13 mouse cellular contexts compared by ENCODE assay signal in the genomic region with DNA sequence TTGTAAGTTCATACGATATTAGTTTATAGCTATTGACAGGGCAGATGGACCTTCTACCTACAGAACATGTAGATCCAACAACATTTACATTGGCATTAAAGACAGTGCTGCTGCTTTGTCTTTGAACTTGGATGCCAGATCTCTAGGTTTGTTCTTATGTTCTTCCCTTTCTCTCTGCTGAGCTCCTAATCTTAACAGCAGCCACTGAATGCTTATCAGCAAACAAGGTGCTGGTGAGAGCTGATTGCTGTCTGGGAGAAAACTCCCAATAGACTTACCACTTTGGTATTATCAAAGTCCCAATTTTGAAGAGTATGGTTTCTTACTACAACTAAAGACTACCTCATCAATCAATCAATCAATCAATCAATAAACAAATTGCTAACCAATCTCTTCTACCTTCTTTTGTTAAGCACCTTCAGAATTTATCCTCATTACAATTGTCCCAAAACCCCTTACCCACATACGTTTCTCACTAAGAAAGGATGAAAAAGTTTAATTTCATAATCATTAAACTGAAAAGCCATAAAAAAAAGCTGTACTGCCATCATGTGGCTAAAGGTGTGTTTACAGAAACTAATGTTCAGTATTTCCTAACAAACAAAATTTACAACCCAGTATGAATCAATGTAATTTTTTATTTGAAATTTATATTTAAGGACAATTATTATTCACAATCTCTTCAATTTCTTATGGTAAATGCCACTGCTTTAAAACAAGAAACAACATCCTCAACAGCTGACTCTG. TPM values are rescaled to one million over a fixed set of nuclear protein-coding genes. Genes with fewer than 3 reads are reported as not detected.
DNase-seq lines count a peak whose midpoint lies in the region; ATAC-seq and TF ChIP-seq lines count a peak whose summit lies in the region.
"Had no signal": no experiment of that assay in that cellular context is flagged by ENCODE, and none has a peak within 500 bp of the region (broad histone marks: within the 10 kb centered on the region; RNA-seq: fewer than 3 reads in every experiment).

No protein-coding gene starts in this region.

- DNase-seq in layer of hippocampus, adult 2 months (ENCODE audit: low spot score in 2 of 2) = no peak
- no peak for DNase-seq in layer of hippocampus, postnatal 25 days (ENCODE audit: extremely low spot score in 1 of 2, low spot score in 1 of 2)
- DNase-seq in G1E (ENCODE audit: low spot score) = no peak
- DNase-seq in adipocyte (ENCODE audit: low spot score) = peak; percentile 34
- peak; percentile 59 for DNase-seq in liver, embryonic 13.5 days
- DNase-seq in urinary bladder, postnatal 14 days (ENCODE audit: low spot score) = no peak
- DNase-seq in left cerebral cortex, adult 8-10 months (ENCODE audit: low spot score in 2 of 2) = no peak
- DNase-seq: heart, postnatal 36 days; kidney, adult 18-20 months; right cerebral cortex, postnatal 14 days; thymus, adult 18-20 months had no signal

- 40% methylated on average over 2 of the region's 2 CpGs for WGBS in liver, embryonic 13.5 days (ENCODE audit: insufficient replicate concordance)

- H3K9me3 ChIP-seq in G1E (replicated peaks) = no peaks in the 10 kb centered on the region
- H3K9me3 ChIP-seq in liver, embryonic 13.5 days (replicated peaks) = no peaks in the 10 kb centered on the region

- peaks cover 4% of the 10 kb centered on the region for H3K36me3 ChIP-seq in G1E (replicated peaks)
- peaks cover 3% of the 10 kb centered on the region; the same call in 1 of the 2 replicates for H3K36me3 ChIP-seq in liver, embryonic 13.5 days

- no peak overlapping the region for H3K4me3 ChIP-seq in layer of hippocampus, adult 2 months
- H3K4me3 ChIP-seq in G1E (ENCODE audit: low read depth, low read length) = no peak overlapping the region
- H3K4me3 ChIP-seq in liver, embryonic 13.5 days (replicated peaks) = no peak overlapping the region

- H3K4me1 ChIP-seq in G1E (ENCODE audit: insufficient read depth, low read depth, low read length) = peaks cover 19% of the 10 kb centered on the region
- peaks cover 57% of the 10 kb centered on the region for H3K4me1 ChIP-seq in liver, embryonic 13.5 days (replicated peaks)

- peak; percentile 75 for TF ChIP-seq CTCF in layer of hippocampus, adult 2 months (conservative IDR thresholded peaks at IDR 0.05)
- no peak for TF ChIP-seq CTCF in G1E (IDR thresholded peaks at IDR 0.05; ENCODE audit: low read depth, low read length)

- H3K4me2 ChIP-seq in liver, embryonic 13.5 days = peak overlapping the region; percentile 52

- H3K27ac ChIP-seq in layer of hippocampus, adult 2 months = no peak overlapping the region
- peak overlapping the region; percentile 74 for H3K27ac ChIP-seq in liver, embryonic 13.5 days

- peak overlapping the region; percentile 41 for H3K9ac ChIP-seq in liver, embryonic 13.5 days

- H3K27me3 ChIP-seq in G1E (ENCODE audit: insufficient read depth, low read length) = no peaks in the 10 kb centered on the region
- no peaks in the 10 kb centered on the region for H3K27me3 ChIP-seq in liver, embryonic 13.5 days

- peak; percentile 69 for ATAC-seq in G1E (ENCODE audit: extremely low read depth, insufficient number of reproducible peaks, low FRiP score, poor library complexity, severe bottlenecking)
- ATAC-seq in liver, embryonic 13.5 days (ENCODE audit: low read depth) = peak; percentile 84
- ATAC-seq in cerebellum, adult (ENCODE audit: insufficient number of reproducible peaks, low FRiP score, low TSS enrichment) = no peak

RNA-seq across cellular contexts. Expression of gene Slc25a21, which starts 12.7 kb away (rescaled TPM):
- total RNA-seq in layer of hippocampus, adult 2 months (2021) = 1 to 10 TPM in 1 of 2 experiments, under 1 TPM in 1; 0.42 to 2.0 TPM
- under 1 TPM; 0.37 to 0.49 TPM for total RNA-seq in layer of hippocampus, postnatal 25 days (2021)
- 32.0 and 37.0 TPM in 2 replicates for total RNA-seq in G1E (2014; fragmentation: Nextera tagmentation)
- total RNA-seq in G1E (2017) = 14.6 and 16.2 TPM in 2 replicates
- polyA plus RNA-seq in G1E (2012) = 9.1 and 9.7 TPM in 2 replicates
- polyA plus RNA-seq in liver, embryonic 13.5 days (2015; fragmentation: Nextera tagmentation; extraction: Ambion mirVana) = 25.5 and 33.6 TPM in 2 replicates
- total RNA-seq in left cerebral cortex, adult 8-10 months (2022) = 1 to 10 TPM in 2 of 4 experiments, under 1 TPM in 2; 0.68 to 1.7 (median 1.1) TPM
- total RNA-seq: neutrophil, adult 5-6 weeks had no signal

RNA-seq across cellular contexts. Expression of gene Prps1l3, which starts 45.6 kb away (rescaled TPM):
- total RNA-seq in layer of hippocampus, adult 2 months (2021) = 10 to 100 TPM; 16.5 to 19.4 TPM
- 10 to 100 TPM; 15.5 to 18.0 TPM for total RNA-seq in layer of hippocampus, postnatal 25 days (2021)
- total RNA-seq in G1E (2014; fragmentation: Nextera tagmentation) (130 and 142 TPM in 2 replicates), G1E (2017) (191 and 203 TPM in 2 replicates)
- polyA plus RNA-seq in G1E (2012) = 39.2 and 41.0 TPM in 2 replicates
- polyA plus RNA-seq in liver, embryonic 13.5 days (2015; fragmentation: Nextera tagmentation; extraction: Ambion mirVana) = 45.9 and 57.1 TPM in 2 replicates
- 10 to 100 TPM; 14.1 to 16.2 (median 15.3) TPM for total RNA-seq in left cerebral cortex, adult 8-10 months (2022)

RNA-seq across cellular contexts. Expression of gene Mipol1, which starts 45.7 kb away (rescaled TPM):
- 1 to 10 TPM; 6.3 to 7.6 TPM for total RNA-seq in layer of hippocampus, adult 2 months (2021)
- 1 to 10 TPM; 4.4 to 6.0 TPM for total RNA-seq in layer of hippocampus, postnatal 25 days (2021)
- 44.8 and 49.7 TPM in 2 replicates for total RNA-seq in G1E (2014; fragmentation: Nextera tagmentation)
- 17.4 and 23.7 TPM in 2 replicates for total RNA-seq in G1E (2017)
- 4.4 and 5.2 TPM in 2 replicates for polyA plus RNA-seq in G1E (2012)
- polyA plus RNA-seq in liver, embryonic 13.5 days (2015; fragmentation: Nextera tagmentation; extraction: Ambion mirVana) = 4.2 and 4.8 TPM in 2 replicates
- total RNA-seq in left cerebral cortex, adult 8-10 months (2022) = 10 to 100 TPM in 1 of 4 experiments, 1 to 10 TPM in 3; 7.9 to 13.1 (median 8.4) TPM

Comparison
In these comparisons a context has a peak if more than half of its experiments do, and no peak if none do; other contexts are left out.
1. DNase-seq: peak in adipocyte (single experiment) and liver, embryonic 13.5 days (single experiment); none in layer of hippocampus, adult 2 months (0 of 2), layer of hippocampus, postnatal 25 days (0 of 2), G1E (single experiment), urinary bladder, postnatal 14 days (single experiment) and left cerebral cortex, adult 8-10 months (0 of 2).
2. RNA of gene Slc25a21, which starts 12.7 kb away (total RNA-seq): 14.6 to 37.0 TPM in G1E; 0.42 to 2.0 TPM in layer of hippocampus, adult 2 months, 0.68 to 1.7 TPM in left cerebral cortex, adult 8-10 months and 0.37 to 0.49 TPM in layer of hippocampus, postnatal 25 days; every median in the first group is over 4 times any median in the second.
3. RNA of gene Prps1l3, which starts 45.6 kb away (total RNA-seq): 130 to 203 TPM in G1E; 16.5 to 19.4 TPM in layer of hippocampus, adult 2 months, 15.5 to 18.0 TPM in layer of hippocampus, postnatal 25 days and 14.1 to 16.2 TPM in left cerebral cortex, adult 8-10 months; every median in the first group is over 4 times any median in the second.